Mouse (Mus musculus) forebrain, embryonic 12.5 days (tissue): ENCODE measurements at regions not wholly inside any gene's neighbourhood (a gene's known extent, or its start where the extent isn't known, plus 50 kb on each side); places are given as distances from the start of the nearest gene placed in this dataset.
"Not testable (repeated sequence)": the region's sequence is repeated elsewhere in the genome, so short reads cannot be mapped to it uniquely, and the experiment has no call there.

Experiments used
- ATAC-seq: fragments of 200-750 bp; cut with Nextera tagmentation; 2 replicates; pipeline ENCODE4 v1.8.0; 2017; ENCODE audit warnings: moderate TSS enrichment; ENCODE audit not compliant: low FRiP score
- H3K27ac ChIP-seq: fragments of 300-500 bp; sonication (generic); 2 replicates; pipeline ENCODE4 v1.5.1; 2016; ENCODE audit warnings: mild to moderate bottlenecking
- H3K27me3 ChIP-seq: fragments of 300-500 bp; sonication (generic); 2 replicates; pipeline ENCODE4 v1.6.1; 2016; ENCODE audit warnings: mild to moderate bottlenecking
- H3K36me3 ChIP-seq: fragments of 300-500 bp; sonication (generic); replicated peaks from 2 replicates; pipeline ENCODE4 v1.6.1; 2016; ENCODE audit warnings: mild to moderate bottlenecking
- H3K4me1 ChIP-seq: fragments of 300-500 bp; sonication (generic); 2 replicates; pipeline ENCODE4 v1.6.1; 2016
- H3K4me2 ChIP-seq: fragments of 300-500 bp; sonication (generic); 2 replicates; pipeline ENCODE4 v1.6.1; 2016; ENCODE audit warnings: mild to moderate bottlenecking, moderate library complexity
- H3K4me3 ChIP-seq: fragments of 300-500 bp; sonication (generic); replicated peaks from 2 replicates; pipeline ENCODE4 v1.5.1; 2016; ENCODE audit warnings: mild to moderate bottlenecking
- H3K9ac ChIP-seq: fragments of 300-500 bp; sonication (generic); 2 replicates; pipeline ENCODE4 v1.6.1; 2016; ENCODE audit warnings: mild to moderate bottlenecking
- H3K9me3 ChIP-seq: fragments of 300-500 bp; sonication (generic); 2 replicates; pipeline ENCODE4 v1.6.1; 2016
- WGBS: fragments of 180-500 bp; shearing (Covaris S2); methylation state at CpG from one replicate; pipeline ENCODE4 v1.1.7; 2016; 5-methylcytosine and 5-hydroxymethylcytosine counted together

GRCm38 (mm10) chr14:76725844-76726243 lies 169.2 kb upstream of the Serp2 start:
- H3K4me2 ChIP-seq = no peak overlapping the region
- no peaks in the 10 kb centered on the region for H3K4me1 ChIP-seq
- no peak for ATAC-seq
- 96% methylated on average over 2 of the region's 2 CpGs for WGBS
- no peak overlapping the region for H3K4me3 ChIP-seq
- no peaks in the 10 kb centered on the region for H3K9me3 ChIP-seq
- no peak overlapping the region for H3K9ac ChIP-seq
- no peak overlapping the region for H3K27ac ChIP-seq
- no peaks in the 10 kb centered on the region for H3K27me3 ChIP-seq
- H3K36me3 ChIP-seq = no peaks in the 10 kb centered on the region

GRCm38 (mm10) chr14:76725231-76725630 lies 168.5 kb upstream of the Serp2 start:
- WGBS = 95% methylated on average over 4 of the region's 4 CpGs
- not testable (repeated sequence) for H3K36me3 ChIP-seq, H3K4me2 ChIP-seq, ATAC-seq, H3K27ac ChIP-seq, H3K9me3 ChIP-seq, H3K4me1 ChIP-seq, H3K4me3 ChIP-seq, H3K9ac ChIP-seq, H3K27me3 ChIP-seq

DNA sequence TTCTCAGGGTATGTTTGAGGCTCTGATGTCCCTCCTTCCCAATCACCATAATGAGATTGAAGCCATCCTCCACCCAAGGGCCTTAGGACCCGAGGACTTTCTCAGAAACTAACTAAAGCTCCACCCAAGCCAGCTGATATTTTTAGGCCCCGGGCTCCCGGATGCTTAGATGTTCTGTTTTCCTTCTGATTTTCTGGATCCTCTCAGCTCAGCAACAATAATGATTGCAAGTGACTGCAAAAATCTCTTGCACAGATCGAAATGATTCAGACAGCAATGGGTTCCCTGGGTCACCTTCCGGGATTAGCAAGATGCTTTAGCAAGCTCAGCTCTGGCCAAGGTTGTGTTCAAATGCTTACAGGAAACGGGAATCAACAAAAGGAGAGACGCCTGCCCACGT lies 168.1 kb upstream of the Serp2 start:
- Histone ChIP-seq H3K9ac (no peak overlapping the region), H3K4me1 (no peaks in the 10 kb centered on the region), H3K27me3 (no peaks in the 10 kb centered on the region), H3K9me3 (no peaks in the 10 kb centered on the region), H3K4me2 (no peak overlapping the region), H3K27ac (no peak overlapping the region), H3K4me3 (no peak overlapping the region), H3K36me3 (no peaks in the 10 kb centered on the region)
- WGBS = 90% methylated on average over 8 of the region's 8 CpGs
- ATAC-seq = no peak

GRCm38 (mm10) chr14:76724395-76724794 lies 167.7 kb upstream of the Serp2 start:
- 84% methylated on average over 8 of the region's 8 CpGs for WGBS
- no peak for ATAC-seq
- Histone ChIP-seq H3K4me2 (no peak overlapping the region), H3K27me3 (no peaks in the 10 kb centered on the region), H3K36me3 (no peaks in the 10 kb centered on the region), H3K4me1 (no peaks in the 10 kb centered on the region), H3K9ac (no peak overlapping the region), H3K9me3 (no peaks in the 10 kb centered on the region), H3K27ac (no peak overlapping the region), H3K4me3 (no peak overlapping the region)

- Histone ChIP-seq H3K4me2 (no peak overlapping the region), H3K27me3 (no peaks in the 10 kb centered on the region), H3K4me3 (no peak overlapping the region), H3K9ac (no peak overlapping the region), H3K36me3 (no peaks in the 10 kb centered on the region), H3K27ac (no peak overlapping the region), H3K4me1 (no peaks in the 10 kb centered on the region), H3K9me3 (no peaks in the 10 kb centered on the region)
- 48% methylated on average over 4 of the region's 4 CpGs for WGBS
- ATAC-seq = no peak
Observed at GRCm38 (mm10) chr14:76723551-76723950, 166.9 kb upstream of the Serp2 start.

GRCm38 (mm10) chr14:76722297-76722696 lies 165.6 kb upstream of the Serp2 start:
- Histone ChIP-seq H3K9ac (no peak overlapping the region), H3K36me3 (no peaks in the 10 kb centered on the region), H3K9me3 (no peaks in the 10 kb centered on the region), H3K27me3 (no peaks in the 10 kb centered on the region), H3K4me2 (no peak overlapping the region), H3K4me3 (no peak overlapping the region), H3K4me1 (no peaks in the 10 kb centered on the region), H3K27ac (no peak overlapping the region)
- no peak for ATAC-seq
- 95% methylated on average over 5 of the region's 5 CpGs for WGBS

GRCm38 (mm10) chr14:76721751-76722150 lies 165.1 kb upstream of the Serp2 start:
- Histone ChIP-seq H3K9ac (no peak overlapping the region), H3K27ac (no peak overlapping the region), H3K4me3 (no peak overlapping the region), H3K36me3 (no peaks in the 10 kb centered on the region), H3K9me3 (no peaks in the 10 kb centered on the region), H3K4me1 (no peaks in the 10 kb centered on the region), H3K27me3 (no peaks in the 10 kb centered on the region), H3K4me2 (no peak overlapping the region)
- WGBS = 88% methylated on average over 9 of the region's 9 CpGs
- ATAC-seq = no peak

GRCm38 (mm10) chr14:76717081-76717480 lies 160.4 kb upstream of the Serp2 start:
- H3K27ac ChIP-seq = no peak overlapping the region
- no peaks in the 10 kb centered on the region for H3K4me1 ChIP-seq
- WGBS = 93% methylated on average over 3 of the region's 3 CpGs
- no peak overlapping the region for H3K4me2 ChIP-seq
- H3K4me3 ChIP-seq = no peak overlapping the region
- H3K9me3 ChIP-seq = no peaks in the 10 kb centered on the region
- no peak for ATAC-seq
- H3K9ac ChIP-seq = no peak overlapping the region
- no peaks in the 10 kb centered on the region for H3K27me3 ChIP-seq
- H3K36me3 ChIP-seq = no peaks in the 10 kb centered on the region

GRCm38 (mm10) chr14:76714727-76715126 lies 158.0 kb upstream of the Serp2 start:
- Histone ChIP-seq H3K9ac (no peak overlapping the region), H3K4me1 (no peaks in the 10 kb centered on the region), H3K27me3 (no peaks in the 10 kb centered on the region), H3K4me3 (no peak overlapping the region), H3K36me3 (no peaks in the 10 kb centered on the region), H3K27ac (no peak overlapping the region), H3K9me3 (no peaks in the 10 kb centered on the region), H3K4me2 (no peak overlapping the region)
- ATAC-seq = no peak
- WGBS = 84% methylated on average over 4 of the region's 4 CpGs

- no peak for ATAC-seq
- H3K27ac ChIP-seq = no peak overlapping the region
- H3K4me1 ChIP-seq = no peaks in the 10 kb centered on the region
- no peak overlapping the region for H3K4me2 ChIP-seq
- H3K9ac ChIP-seq = no peak overlapping the region
- H3K36me3 ChIP-seq = no peaks in the 10 kb centered on the region
- 80% methylated on average over 7 of the region's 7 CpGs for WGBS
- H3K27me3 ChIP-seq = no peaks in the 10 kb centered on the region
- H3K9me3 ChIP-seq = no peaks in the 10 kb centered on the region
- no peak overlapping the region for H3K4me3 ChIP-seq
Observed at GRCm38 (mm10) chr14:76713946-76714345, 157.3 kb upstream of the Serp2 start.

GRCm38 (mm10) chr14:76708728-76709127 lies 152.0 kb upstream of the Serp2 start:
- ATAC-seq = no peak
- Histone ChIP-seq H3K27me3 (no peaks in the 10 kb centered on the region), H3K4me1 (no peaks in the 10 kb centered on the region), H3K4me2 (no peak overlapping the region), H3K36me3 (no peaks in the 10 kb centered on the region), H3K9ac (no peak overlapping the region), H3K9me3 (no peaks in the 10 kb centered on the region), H3K4me3 (no peak overlapping the region), H3K27ac (no peak overlapping the region)
- WGBS = 87% methylated on average over 11 of the region's 11 CpGs

DNA sequence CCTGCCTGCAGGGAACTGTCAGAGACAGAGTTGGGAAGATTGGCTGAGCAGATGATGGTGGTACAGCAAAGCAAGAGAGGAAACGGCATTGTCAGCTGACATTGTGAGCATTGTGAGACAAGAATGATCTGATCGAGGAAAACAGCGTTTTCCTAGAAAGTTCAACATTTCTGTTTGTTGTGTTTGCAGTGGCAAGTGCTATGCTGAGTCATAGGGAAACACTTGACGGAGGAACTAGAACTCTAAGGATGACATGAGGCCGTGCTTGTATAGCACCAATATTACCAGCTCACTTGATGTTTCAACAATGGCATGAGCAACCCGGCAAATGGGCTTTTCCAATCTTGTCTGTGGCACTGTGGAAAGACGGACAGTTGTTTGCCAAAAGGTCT lies 146.7 kb upstream of the Serp2 start:
- no peak overlapping the region for H3K4me2 ChIP-seq
- H3K27me3 ChIP-seq = 0 out of 2 replicates have a peak, but pooled peaks cover 3% of the 10 kb centered on the region
- 92% methylated on average over 7 of the region's 7 CpGs for WGBS
- H3K4me3 ChIP-seq = no peak overlapping the region
- H3K36me3 ChIP-seq = no peaks in the 10 kb centered on the region
- H3K27ac ChIP-seq = no peak overlapping the region
- peaks cover 13% of the 10 kb centered on the region for H3K4me1 ChIP-seq
- H3K9me3 ChIP-seq = no peaks in the 10 kb centered on the region
- no peak for ATAC-seq
- no peak overlapping the region for H3K9ac ChIP-seq

GRCm38 (mm10) chr14:76702709-76703372 lies 146.2 kb upstream of the Serp2 start:
- ATAC-seq = no peak
- Histone ChIP-seq H3K27me3 (0 out of 2 replicates have a peak, but pooled peaks cover 3% of the 10 kb centered on the region), H3K4me2 (no peak overlapping the region), H3K9me3 (no peaks in the 10 kb centered on the region), H3K9ac (no peak overlapping the region), H3K4me3 (no peak overlapping the region), H3K27ac (no peak overlapping the region), H3K4me1 (peaks cover 18% of the 10 kb centered on the region), H3K36me3 (no peaks in the 10 kb centered on the region)
- 81% methylated on average over 8 of the region's 8 CpGs for WGBS
